Mouse (Mus musculus) hindbrain, embryonic 12.5 days (tissue): Measurements from ENCODE around the gene Scaper. TPM values are rescaled to one million over a fixed set of nuclear protein-coding genes. Genes with fewer than 3 reads are reported as not detected.

Source experiments
- ATAC-seq: fragments of 200-750 bp; cut with Nextera tagmentation; 2 replicates; pipeline ENCODE4 v1.8.0; 2017; ENCODE audit warnings: moderate TSS enrichment; ENCODE audit not compliant: low FRiP score
- H3K27ac ChIP-seq: fragments of 300-500 bp; sonication (generic); 2 replicates; pipeline ENCODE4 v1.5.1; 2016; ENCODE audit warnings: mild to moderate bottlenecking
- H3K27me3 ChIP-seq: fragments of 300-500 bp; sonication (generic); 2 replicates; pipeline ENCODE4 v1.6.1; 2016; ENCODE audit warnings: mild to moderate bottlenecking
- H3K36me3 ChIP-seq: fragments of 300-500 bp; sonication (generic); 2 replicates; pipeline ENCODE4 v1.6.1; 2016; ENCODE audit warnings: mild to moderate bottlenecking
- H3K4me1 ChIP-seq: fragments of 300-500 bp; sonication (generic); 2 replicates; pipeline ENCODE4 v1.6.1; 2016
- H3K4me2 ChIP-seq: fragments of 300-500 bp; sonication (generic); replicated peaks from 2 replicates; pipeline ENCODE4 v1.6.1; 2016; ENCODE audit warnings: mild to moderate bottlenecking
- H3K4me3 ChIP-seq: fragments of 300-500 bp; sonication (generic); 2 replicates; pipeline ENCODE4 v1.5.1; 2016; ENCODE audit warnings: mild to moderate bottlenecking
- H3K9ac ChIP-seq: fragments of 300-500 bp; sonication (generic); 2 replicates; pipeline ENCODE4 v1.6.1; 2016; ENCODE audit warnings: mild to moderate bottlenecking, moderate library complexity
- H3K9me3 ChIP-seq: fragments of 300-500 bp; sonication (generic); replicated peaks from 2 replicates; pipeline ENCODE4 v1.6.1; 2016; ENCODE audit warnings: mild to moderate bottlenecking
- WGBS: fragments of 180-500 bp; shearing (Covaris S2); methylation state at CpG from one replicate; pipeline ENCODE4 v1.1.7; 2016; 5-methylcytosine and 5-hydroxymethylcytosine counted together
- polyA plus RNA-seq: library from polyadenylated mRNA; unstranded; fragments of >200 nt; fragmentation: Nextera tagmentation; extraction: Ambion mirVana; gene quantifications from 2 replicates; pipeline ENCODE4 v1.2.1, GENCODE M21; 2016

Scaper gene
- polyA plus RNA-seq, 1 experiment from 2014 or later: 23.8 TPM

DNA sequence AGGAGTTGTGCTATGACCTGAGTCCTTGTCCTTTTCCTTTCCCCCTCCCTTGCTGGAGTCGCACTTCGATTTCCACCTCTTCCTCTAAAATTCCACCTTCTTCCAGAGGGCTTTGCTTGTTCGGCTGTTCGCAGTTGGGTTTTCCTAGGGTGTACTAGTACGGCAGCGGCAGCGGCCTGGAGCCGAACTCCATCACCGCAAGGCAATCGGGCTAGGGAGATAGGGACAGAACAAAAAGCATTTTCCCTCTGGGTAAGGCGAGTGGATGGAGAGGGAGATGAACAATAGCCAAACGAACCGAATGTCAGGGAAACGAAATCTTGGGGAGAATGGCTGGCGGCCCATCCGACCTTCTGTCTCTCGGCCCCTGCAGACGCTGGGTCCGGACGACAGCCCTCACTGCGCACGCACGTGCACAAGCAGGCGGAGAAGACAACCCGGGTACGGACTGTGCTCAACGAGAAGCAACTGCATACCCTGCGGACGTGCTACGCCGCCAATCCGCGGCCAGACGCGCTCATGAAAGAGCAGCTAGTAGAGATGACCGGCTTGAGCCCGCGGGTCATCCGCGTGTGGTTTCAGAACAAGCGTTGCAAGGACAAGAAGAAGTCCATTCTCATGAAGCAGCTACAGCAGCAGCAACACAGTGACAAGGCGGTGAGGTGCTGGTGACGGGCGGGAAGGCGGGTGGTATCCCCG is 394.1 kb downstream of the Scaper start:
- H3K4me3 ChIP-seq: peak overlapping the region; percentile 29
- no peak overlapping the region for H3K27ac ChIP-seq
- H3K4me1 ChIP-seq: peaks cover 33% of the 10 kb centered on the region
- peak overlapping the region; percentile 39 for H3K9ac ChIP-seq
- peak overlapping the region; percentile 32 for H3K4me2 ChIP-seq
- H3K27me3 ChIP-seq: peaks cover 97% of the 10 kb centered on the region
- under 1% methylated on average over 46 of the region's 46 CpGs for WGBS
- no peaks in the 10 kb centered on the region for H3K36me3 ChIP-seq
- no peaks in the 10 kb centered on the region for H3K9me3 ChIP-seq
- no peak for ATAC-seq

DNA sequence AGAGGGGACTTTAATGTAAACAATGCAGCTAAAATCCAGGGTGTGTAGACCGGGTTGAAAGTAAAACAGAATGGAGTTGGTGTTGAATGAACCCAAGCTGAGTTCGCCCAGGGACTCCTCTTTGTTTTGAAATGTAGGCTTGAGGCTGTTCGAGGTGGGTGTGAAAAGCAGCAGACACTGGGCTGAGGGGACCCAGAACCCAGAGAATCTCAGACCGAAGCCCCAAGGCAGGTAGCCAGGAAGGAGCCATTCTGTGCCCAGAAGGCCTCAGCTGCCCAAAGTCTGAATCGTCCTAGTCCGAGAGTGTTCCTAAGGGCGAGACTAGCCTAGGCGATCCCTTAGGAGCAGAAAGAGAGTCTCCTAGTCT is 394.6 kb downstream of the Scaper start:
- Histone ChIP-seq H3K27me3 (peaks cover 97% of the 10 kb centered on the region), H3K27ac (no peak overlapping the region), H3K9ac (no peak overlapping the region), H3K4me2 (no peak overlapping the region), H3K9me3 (no peaks in the 10 kb centered on the region), H3K4me1 (peaks cover 35% of the 10 kb centered on the region), H3K36me3 (no peaks in the 10 kb centered on the region), H3K4me3 (peak overlapping the region; percentile 34)
- no peak for ATAC-seq
- WGBS: 2% methylated on average over 8 of the region's 8 CpGs

DNA sequence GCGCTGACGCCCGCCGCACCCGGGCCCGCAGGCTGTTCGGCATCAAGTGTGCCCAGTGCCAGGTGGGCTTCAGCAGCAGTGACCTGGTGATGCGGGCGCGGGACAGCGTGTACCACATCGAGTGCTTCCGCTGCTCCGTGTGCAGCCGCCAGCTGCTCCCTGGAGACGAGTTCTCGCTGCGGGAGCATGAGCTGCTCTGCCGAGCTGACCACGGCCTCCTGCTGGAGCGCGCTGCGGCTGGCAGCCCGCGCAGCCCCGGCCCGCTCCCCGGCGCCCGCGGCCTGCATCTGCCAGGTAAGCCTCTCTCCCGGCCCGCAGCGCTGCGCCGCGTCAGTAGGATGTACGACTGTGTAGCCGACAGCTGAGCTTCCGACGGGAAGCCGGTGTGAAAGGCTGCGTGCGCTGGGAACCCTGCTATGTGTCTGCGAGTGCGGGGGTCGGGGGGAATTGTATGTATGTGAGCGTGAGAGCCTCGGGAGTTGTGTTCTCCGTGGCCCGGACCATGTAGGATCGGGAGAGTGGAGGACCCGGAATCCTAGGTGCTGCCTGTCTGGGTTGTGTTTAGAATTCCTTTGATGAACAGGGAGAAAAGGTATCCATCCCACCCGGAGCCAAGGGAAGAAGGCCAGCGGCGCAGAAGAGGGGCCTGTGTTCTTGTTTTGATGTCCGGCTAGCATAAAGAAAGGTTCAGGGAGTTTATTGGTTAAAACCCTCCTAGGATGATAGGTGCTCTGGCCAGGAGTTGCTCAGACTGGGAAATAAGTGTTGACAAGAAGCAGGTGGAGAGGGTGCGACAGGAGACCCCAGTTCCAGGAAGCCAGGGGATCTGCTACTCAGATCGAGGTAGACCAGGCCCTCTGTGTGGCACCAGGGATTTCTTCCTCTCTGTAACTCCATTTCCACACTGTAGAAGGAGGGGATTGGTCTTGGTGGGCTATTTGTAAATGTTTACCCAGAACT is 395.3 kb downstream of the Scaper start:
- peak overlapping the region; percentile 34 for H3K4me3 ChIP-seq
- H3K36me3 ChIP-seq: no peaks in the 10 kb centered on the region
- 2% methylated on average over 55 of the region's 59 CpGs for WGBS
- H3K9ac ChIP-seq: peak overlapping the region; percentile 47
- peak overlapping the region; percentile 58 for H3K4me2 ChIP-seq
- peaks cover 95% of the 10 kb centered on the region for H3K27me3 ChIP-seq
- H3K4me1 ChIP-seq: peaks cover 35% of the 10 kb centered on the region
- no peaks in the 10 kb centered on the region for H3K9me3 ChIP-seq
- ATAC-seq: no peak
- no peak overlapping the region for H3K27ac ChIP-seq

DNA sequence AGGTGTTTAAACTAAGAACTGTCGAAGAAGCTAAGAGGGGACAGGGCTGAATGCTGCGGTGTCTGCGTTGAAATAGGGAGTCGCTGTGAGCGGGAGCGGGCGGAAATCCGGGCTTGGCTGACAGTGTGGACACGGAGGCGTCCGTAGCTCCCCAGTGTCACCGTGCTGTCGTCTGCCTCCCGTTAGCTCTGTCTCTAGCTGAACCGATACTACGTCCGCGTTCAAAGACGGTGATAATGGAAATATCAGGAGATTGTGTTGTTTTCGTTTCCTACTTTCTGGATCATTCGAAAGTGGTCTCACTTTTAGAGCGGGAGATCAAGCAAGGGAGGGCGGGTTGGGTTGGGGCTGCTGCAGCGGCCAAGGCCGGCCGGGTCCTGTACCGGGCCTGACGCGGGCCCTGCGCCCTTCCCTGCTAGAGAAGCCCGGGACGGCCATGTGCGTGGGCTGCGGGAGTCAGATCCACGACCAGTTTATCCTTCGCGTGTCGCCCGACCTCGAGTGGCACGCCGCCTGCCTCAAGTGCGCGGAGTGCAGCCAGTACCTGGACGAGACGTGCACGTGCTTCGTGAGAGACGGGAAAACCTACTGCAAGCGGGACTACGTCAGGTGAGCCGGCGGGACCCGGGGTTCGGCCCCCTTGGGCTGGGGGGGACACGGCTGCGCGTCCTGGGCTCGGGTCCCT is 396.1 kb downstream of the Scaper start:
- H3K36me3 ChIP-seq: no peaks in the 10 kb centered on the region
- ATAC-seq: no peak
- peaks cover 35% of the 10 kb centered on the region for H3K4me1 ChIP-seq
- no peaks in the 10 kb centered on the region for H3K9me3 ChIP-seq
- no peak overlapping the region for H3K27ac ChIP-seq
- peaks cover 96% of the 10 kb centered on the region for H3K27me3 ChIP-seq
- peak overlapping the region; percentile 58 for H3K4me2 ChIP-seq
- peak overlapping the region; percentile 47 for H3K9ac ChIP-seq
- under 1% methylated on average over 58 of the region's 59 CpGs for WGBS
- H3K4me3 ChIP-seq: peak overlapping the region; percentile 34

DNA sequence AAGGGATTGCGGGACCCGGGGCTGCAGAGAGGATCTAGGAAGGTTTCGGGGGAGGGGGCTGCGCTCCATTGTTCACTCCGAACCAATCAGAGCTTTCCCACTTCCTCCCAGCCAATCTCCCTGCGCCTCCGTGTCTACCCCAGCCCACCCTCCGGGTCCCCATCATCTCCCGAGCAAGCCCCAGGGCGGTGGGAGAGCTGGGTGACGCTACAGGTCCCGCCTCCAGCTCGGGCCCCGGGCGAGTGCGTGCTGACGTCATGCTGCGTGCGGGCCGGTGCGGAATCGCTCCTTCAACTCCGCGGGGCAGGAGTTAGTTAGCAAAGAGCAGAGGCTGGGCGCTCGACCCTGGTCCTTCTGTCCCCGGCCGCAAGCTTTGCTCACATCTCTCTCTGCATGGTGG is 397.0 kb downstream of the Scaper start:
- H3K36me3 ChIP-seq: no peaks in the 10 kb centered on the region
- peak overlapping the region; percentile 58 for H3K4me2 ChIP-seq
- H3K9ac ChIP-seq: no peak overlapping the region
- peaks cover 96% of the 10 kb centered on the region for H3K27me3 ChIP-seq
- peak overlapping the region; percentile 34 for H3K4me3 ChIP-seq
- H3K9me3 ChIP-seq: no peaks in the 10 kb centered on the region
- 0% methylated on average over 28 of the region's 28 CpGs for WGBS
- peaks cover 28% of the 10 kb centered on the region for H3K4me1 ChIP-seq
- H3K27ac ChIP-seq: no peak overlapping the region
- ATAC-seq: peak; percentile 95

DNA sequence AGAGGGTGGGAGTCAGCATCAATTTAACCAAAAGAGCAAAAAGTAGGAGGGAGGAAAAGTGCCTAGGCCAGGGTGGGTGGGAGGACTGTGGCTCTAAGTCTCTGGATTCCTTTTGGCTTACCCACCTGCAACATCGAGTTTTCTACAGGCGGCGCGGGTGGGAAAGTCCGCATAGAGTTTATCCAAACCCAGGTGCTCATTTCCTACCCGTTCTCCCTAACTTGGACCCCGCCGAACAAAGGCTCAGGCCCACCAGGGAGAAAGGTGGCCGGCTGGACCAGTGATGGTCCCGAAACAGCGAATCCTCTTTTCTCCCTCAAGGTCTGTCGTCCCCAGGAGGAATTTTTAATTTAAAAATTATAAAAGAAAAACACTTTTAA is 397.5 kb downstream of the Scaper start:
- Histone ChIP-seq H3K4me2 (peak overlapping the region; percentile 58), H3K27me3 (peaks cover 92% of the 10 kb centered on the region), H3K9ac (no peak overlapping the region), H3K9me3 (no peaks in the 10 kb centered on the region), H3K27ac (no peak overlapping the region), H3K4me1 (peaks cover 26% of the 10 kb centered on the region), H3K36me3 (no peaks in the 10 kb centered on the region), H3K4me3 (peak overlapping the region; percentile 34)
- WGBS: under 1% methylated on average over 12 of the region's 12 CpGs
- ATAC-seq: 0 out of 2 replicates have a peak, but pooled peaks have one; percentile 9

DNA sequence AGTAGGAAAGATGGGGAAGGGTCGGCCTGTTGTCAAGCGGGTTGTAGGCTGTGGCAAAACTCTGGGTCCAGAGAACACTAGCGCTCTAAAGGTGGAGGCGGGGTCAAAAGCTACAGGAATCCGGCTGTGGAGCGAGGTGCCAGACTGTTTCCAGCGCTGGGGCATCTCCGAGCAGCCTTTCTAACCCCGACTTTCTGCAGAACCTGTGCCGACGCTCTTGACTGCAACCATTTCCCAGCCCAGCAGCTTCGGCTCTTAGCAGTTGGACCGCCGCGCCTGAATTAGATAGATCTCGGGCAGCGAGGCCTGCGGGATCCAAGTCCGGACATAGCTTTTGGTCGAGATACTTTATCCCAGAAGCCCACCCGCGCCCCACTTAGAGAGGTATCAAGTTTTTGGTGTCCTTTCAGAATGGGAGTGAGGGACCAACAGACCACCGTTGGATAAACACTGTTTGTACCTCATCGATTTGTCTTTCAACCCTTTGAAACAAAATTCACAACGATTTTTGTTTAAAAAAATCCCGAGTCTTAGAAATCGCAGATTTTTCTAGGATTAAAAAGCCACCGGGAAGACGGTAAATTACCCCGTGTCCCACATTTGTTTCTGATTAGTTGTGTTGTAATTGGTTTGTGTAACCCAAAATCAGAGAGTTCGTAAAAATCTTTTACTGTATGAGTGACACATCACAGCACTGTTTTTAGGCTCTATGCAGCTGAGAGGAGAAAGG is 398.1 kb downstream of the Scaper start:
- Histone ChIP-seq H3K27me3 (peaks cover 89% of the 10 kb centered on the region), H3K9me3 (no peaks in the 10 kb centered on the region), H3K4me1 (peaks cover 26% of the 10 kb centered on the region), H3K36me3 (no peaks in the 10 kb centered on the region), H3K27ac (no peak overlapping the region), H3K4me2 (peak overlapping the region; percentile 58), H3K4me3 (peak overlapping the region; percentile 34), H3K9ac (peak overlapping the region; percentile 13; the same call in 1 of the 2 replicates)
- WGBS: 2% methylated on average over 31 of the region's 31 CpGs
- no peak for ATAC-seq

DNA sequence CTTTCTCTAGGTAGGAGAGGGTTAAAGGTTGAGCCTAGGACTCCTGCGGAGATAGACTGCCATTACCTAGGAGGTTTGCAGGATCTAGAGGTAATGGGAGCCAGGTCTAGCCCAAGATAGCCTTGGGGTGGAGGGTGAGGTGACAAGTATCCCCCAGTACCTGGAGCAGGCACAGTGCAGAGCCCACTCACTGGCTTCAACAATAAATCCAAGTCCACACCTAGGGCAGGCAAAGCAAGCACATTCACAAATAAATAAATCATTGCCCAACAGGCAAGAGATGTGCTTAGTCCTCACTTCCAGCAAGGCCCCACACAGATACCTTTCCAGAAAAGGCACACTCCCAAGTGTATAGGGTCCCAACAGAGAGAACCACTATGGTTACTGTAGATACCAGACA is 398.9 kb downstream of the Scaper start:
- no peak for ATAC-seq
- peak overlapping the region; percentile 4; the same call in 1 of the 2 replicates for H3K4me3 ChIP-seq

DNA sequence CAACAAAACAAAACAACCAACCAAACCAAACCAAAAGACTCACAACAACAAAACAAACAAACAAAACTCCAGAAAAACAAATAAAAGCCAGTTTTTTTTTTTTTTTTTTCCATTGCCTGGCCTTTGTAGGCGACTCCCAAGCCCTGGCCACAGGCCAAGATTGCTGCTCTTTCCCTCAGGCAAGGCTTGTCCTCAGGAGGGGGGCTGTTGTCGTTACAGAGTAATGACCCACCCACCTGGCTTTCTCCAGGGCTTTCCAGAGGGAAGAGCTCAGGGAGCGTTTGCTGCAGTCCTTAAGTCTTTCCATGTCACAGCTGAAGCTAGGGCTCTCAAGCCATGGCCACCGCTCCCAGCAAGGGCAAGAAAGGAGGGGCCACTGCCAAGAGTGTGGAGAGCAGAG is 399.5 kb downstream of the Scaper start, which contains the start of gene Isl2:
Gene Isl2 (plus strand): TSS at position 296 of the 400 bp plus-strand sequence.
- Histone ChIP-seq H3K36me3 (no peaks in the 10 kb centered on the region), H3K9ac (no peak within 1 kb of the TSS), H3K4me3 (peak within 1 kb of the TSS; percentile 12), H3K27me3 (peaks cover 76% of the 10 kb centered on the region), H3K9me3 (no peaks in the 10 kb centered on the region), H3K27ac (no peak within 1 kb of the TSS), H3K4me2 (peak within 1 kb of the TSS; percentile 24), H3K4me1 (peaks cover 20% of the 10 kb centered on the region)
- ATAC-seq: no peak
- WGBS: 5% methylated on average over 4 of the region's 4 CpGs

More for the DNA sequence above, 398.9 kb downstream of the Scaper start:
- H3K36me3 ChIP-seq: no peaks in the 10 kb centered on the region
- peaks cover 22% of the 10 kb centered on the region for H3K4me1 ChIP-seq
- no peak overlapping the region for H3K9ac ChIP-seq
- H3K27ac ChIP-seq: no peak overlapping the region
- 4% methylated on average over 1 of the region's 1 CpGs for WGBS
- H3K4me2 ChIP-seq: no peak overlapping the region
- no peaks in the 10 kb centered on the region for H3K9me3 ChIP-seq
- peaks cover 81% of the 10 kb centered on the region for H3K27me3 ChIP-seq

DNA sequence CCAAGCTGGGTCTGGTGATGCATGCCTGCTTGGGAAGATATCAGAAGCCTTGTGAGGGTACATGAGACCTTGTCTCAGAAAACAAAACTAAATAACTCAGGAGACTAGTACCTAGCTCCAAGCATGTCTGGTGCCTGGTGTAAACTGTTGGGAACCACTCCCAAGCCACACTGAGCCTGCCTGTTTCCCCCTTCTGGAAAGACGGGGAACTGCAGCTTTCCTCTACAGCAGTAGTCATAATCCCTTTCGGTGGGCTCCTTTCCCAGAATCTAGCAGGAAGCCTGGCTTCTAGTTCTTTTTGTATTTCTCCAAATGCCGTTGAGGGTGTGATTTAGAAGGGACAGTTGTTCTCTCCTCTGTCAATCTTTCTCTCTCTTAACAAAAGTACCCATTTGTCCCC is 402.0 kb downstream of the Scaper start:
- no peak for ATAC-seq

DNA sequence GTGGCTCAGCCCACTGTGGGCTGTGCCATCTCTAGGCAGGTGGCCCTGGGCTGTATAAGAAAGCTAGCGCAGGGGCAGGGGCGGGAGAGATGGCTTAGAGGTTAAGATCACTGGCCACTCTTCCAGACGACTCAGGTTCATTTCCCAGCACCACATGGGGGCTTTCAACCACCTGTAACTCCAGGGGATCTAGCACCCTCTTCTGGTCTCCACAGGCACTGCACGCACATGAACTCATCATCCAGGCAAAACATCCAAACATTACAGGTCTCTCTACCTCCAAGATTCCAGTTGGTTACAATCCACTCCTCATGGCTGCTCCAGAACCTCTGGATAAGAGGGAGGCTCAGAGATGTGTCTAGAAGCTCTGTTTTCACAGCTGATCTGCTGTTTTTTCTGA is 412.2 kb downstream of the Scaper start:
- 34% methylated on average over 4 of the region's 4 CpGs for WGBS
- H3K4me1 ChIP-seq: no peaks in the 10 kb centered on the region
- ATAC-seq: no peak
- no peak overlapping the region for H3K9ac ChIP-seq
- peaks cover 11% of the 10 kb centered on the region; the same call in 1 of the 2 replicates for H3K27me3 ChIP-seq
- no peaks in the 10 kb centered on the region for H3K9me3 ChIP-seq
- H3K27ac ChIP-seq: no peak overlapping the region
- no peak overlapping the region for H3K4me3 ChIP-seq
- no peaks in the 10 kb centered on the region for H3K36me3 ChIP-seq
- no peak overlapping the region for H3K4me2 ChIP-seq

More for the DNA sequence above, 402.0 kb downstream of the Scaper start:
- no peak overlapping the region for H3K27ac ChIP-seq
- H3K27me3 ChIP-seq: peaks cover 59% of the 10 kb centered on the region
- no peak overlapping the region for H3K4me2 ChIP-seq
- 23% methylated on average over 3 of the region's 3 CpGs for WGBS
- no peak overlapping the region for H3K4me3 ChIP-seq
- 0 out of 2 replicates have a peak, but pooled peaks cover 6% of the 10 kb centered on the region for H3K4me1 ChIP-seq
- H3K9ac ChIP-seq: no peak overlapping the region
- H3K36me3 ChIP-seq: no peaks in the 10 kb centered on the region
- no peaks in the 10 kb centered on the region for H3K9me3 ChIP-seq
